Mouse (Mus musculus) intestine, embryonic 16.5 days (tissue): ENCODE measurements around the gene Gapdh. TPM values are rescaled to one million over a fixed set of nuclear protein-coding genes. Genes with fewer than 3 reads are reported as not detected.

Source experiments
- ATAC-seq: fragments of 200-750 bp; cut with Nextera tagmentation; 2 replicates; pipeline ENCODE4 v1.8.0; 2017; ENCODE audit warnings: moderate TSS enrichment, moderate library complexity
- H3K27ac ChIP-seq: fragments of 300-500 bp; sonication (generic); 2 replicates; pipeline ENCODE4 v1.5.1; 2014; ENCODE audit warnings: mild to moderate bottlenecking, low read length
- H3K27me3 ChIP-seq: fragments of 300-500 bp; sonication (generic); replicated peaks from 2 replicates; pipeline ENCODE4 v1.6.1; 2014; ENCODE audit warnings: low read length, control low read depth, mixed read lengths; ENCODE audit not compliant: control insufficient read depth, insufficient read depth
- H3K36me3 ChIP-seq: fragments of 300-500 bp; sonication (generic); 2 replicates; pipeline ENCODE4 v1.6.1; 2014; ENCODE audit warnings: low read length, control low read depth; ENCODE audit not compliant: control insufficient read depth, insufficient read depth
- H3K4me1 ChIP-seq: fragments of 300-500 bp; sonication (generic); 2 replicates; pipeline ENCODE4 v1.6.1; 2014; ENCODE audit warnings: low read length, control low read depth, mixed read lengths; ENCODE audit not compliant: control insufficient read depth, insufficient read depth
- H3K4me2 ChIP-seq: fragments of 300-500 bp; sonication (generic); 2 replicates; pipeline ENCODE4 v1.6.1; 2014; ENCODE audit warnings: low read depth, low read length, control low read depth
- H3K4me3 ChIP-seq: fragments of 300-500 bp; sonication (generic); 2 replicates; pipeline ENCODE4 v1.5.1; 2014; ENCODE audit warnings: mild to moderate bottlenecking, low read length
- H3K9ac ChIP-seq: fragments of 300-500 bp; sonication (generic); 2 replicates; pipeline ENCODE4 v1.6.1; 2014; ENCODE audit warnings: low read depth, low read length
- H3K9me3 ChIP-seq: fragments of 300-500 bp; sonication (generic); 2 replicates; pipeline ENCODE4 v1.6.1; 2016; ENCODE audit warnings: low read length, control low read depth; ENCODE audit not compliant: control insufficient read depth
- WGBS: fragments of 180-500 bp; shearing (Covaris S2); extraction: QIAGEN DNeasy Blood & Tissue Kit; methylation state at CpG from one replicate; pipeline ENCODE4 v1.1.7; 2014; 5-methylcytosine and 5-hydroxymethylcytosine counted together
- polyA plus RNA-seq: library from polyadenylated mRNA; unstranded; fragments of >200 nt; fragmentation: Nextera tagmentation; extraction: Ambion mirVana; gene quantifications from 2 replicates; pipeline ENCODE4 v1.2.1, GENCODE M21; 2015

Gene Gapdh
- polyA plus RNA-seq, 1 experiment from 2014 or later = 2,328 TPM

GRCm38 (mm10) chr6:125193390-125193789 is 27.1 kb upstream of the Gapdh start:
- Histone ChIP-seq H3K9ac (no peak overlapping the region), H3K27ac (no peak overlapping the region), H3K9me3 (no peaks in the 10 kb centered on the region), H3K27me3 (no peaks in the 10 kb centered on the region), H3K36me3 (no peaks in the 10 kb centered on the region), H3K4me2 (peak overlapping the region; percentile 81; the same call in 1 of the 2 replicates), H3K4me1 (peaks cover 6% of the 10 kb centered on the region; the same call in 1 of the 2 replicates), H3K4me3 (peak overlapping the region; percentile 70)
- WGBS = 56% methylated on average over 7 of the region's 7 CpGs
- no peak for ATAC-seq

- no peaks in the 10 kb centered on the region for H3K27me3 ChIP-seq
- 38% methylated on average over 5 of the region's 5 CpGs for WGBS
- H3K27ac ChIP-seq = peak overlapping the region; percentile 99
- no peak for ATAC-seq
- H3K9ac ChIP-seq = peak overlapping the region; percentile 90
- H3K36me3 ChIP-seq = no peaks in the 10 kb centered on the region
- peak overlapping the region; percentile 70 for H3K4me3 ChIP-seq
- peak overlapping the region; percentile 81 for H3K4me2 ChIP-seq
- no peaks in the 10 kb centered on the region for H3K9me3 ChIP-seq
- peaks cover 6% of the 10 kb centered on the region; the same call in 1 of the 2 replicates for H3K4me1 ChIP-seq
These were observed 26.6 kb upstream of the Gapdh start for GRCm38 (mm10) chr6:125192841-125193240.

- Histone ChIP-seq H3K27ac (peak overlapping the region; percentile 99), H3K9ac (peak overlapping the region; percentile 90), H3K36me3 (no peaks in the 10 kb centered on the region), H3K9me3 (no peaks in the 10 kb centered on the region), H3K4me3 (peak overlapping the region; percentile 70), H3K27me3 (no peaks in the 10 kb centered on the region), H3K4me2 (peak overlapping the region; percentile 81), H3K4me1 (peaks cover 6% of the 10 kb centered on the region; the same call in 1 of the 2 replicates)
- ATAC-seq = peak; percentile 96
- under 1% methylated on average over 34 of the region's 34 CpGs for WGBS
These were observed 25.9 kb upstream of the Gapdh start for GRCm38 (mm10) chr6:125192016-125192714.

DNA sequence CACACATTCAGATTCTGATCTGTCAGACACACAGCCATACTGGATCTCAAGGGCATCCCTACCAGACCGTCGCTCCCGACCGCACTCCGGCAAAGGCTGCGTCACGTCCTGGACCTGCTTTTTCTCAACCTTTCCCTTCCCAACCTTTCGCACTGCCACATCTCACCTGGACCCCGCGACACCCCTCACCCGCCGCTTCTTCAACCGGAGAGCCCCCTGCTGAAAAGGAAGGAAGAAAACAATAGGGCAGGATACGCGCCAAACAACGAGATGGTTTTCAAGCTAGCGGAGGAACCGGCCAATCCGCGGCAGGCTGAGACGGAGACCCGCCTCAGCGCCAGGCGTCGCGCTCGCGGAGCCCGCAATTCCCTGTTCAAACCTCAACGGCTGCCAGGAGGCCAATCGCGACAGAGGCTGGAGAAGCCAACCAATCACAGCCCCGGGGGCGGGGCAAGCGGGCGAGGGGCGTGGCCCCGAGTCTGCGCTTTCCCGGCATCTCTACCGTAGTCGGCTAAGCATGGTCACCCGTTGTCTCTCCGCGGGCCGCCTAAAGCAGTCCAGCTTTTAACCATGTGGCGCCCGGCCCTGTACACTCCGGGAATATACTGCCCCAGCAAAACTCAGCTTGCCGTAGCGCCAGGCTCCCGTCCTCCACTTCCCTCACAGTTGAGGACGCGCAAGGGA is 25.2 kb upstream of the Gapdh start, which contains the start of the genes Ncapd2 and Mrpl51:
Gene Ncapd2, minus strand, starts transcription at position 370 of the 684 bp plus-strand sequence.
Gene Mrpl51, plus strand, starts transcription at position 470 of the 684 bp plus-strand sequence.
- no peaks in the 10 kb centered on the region for H3K27me3 ChIP-seq
- peak; percentile 96 for ATAC-seq

DNA sequence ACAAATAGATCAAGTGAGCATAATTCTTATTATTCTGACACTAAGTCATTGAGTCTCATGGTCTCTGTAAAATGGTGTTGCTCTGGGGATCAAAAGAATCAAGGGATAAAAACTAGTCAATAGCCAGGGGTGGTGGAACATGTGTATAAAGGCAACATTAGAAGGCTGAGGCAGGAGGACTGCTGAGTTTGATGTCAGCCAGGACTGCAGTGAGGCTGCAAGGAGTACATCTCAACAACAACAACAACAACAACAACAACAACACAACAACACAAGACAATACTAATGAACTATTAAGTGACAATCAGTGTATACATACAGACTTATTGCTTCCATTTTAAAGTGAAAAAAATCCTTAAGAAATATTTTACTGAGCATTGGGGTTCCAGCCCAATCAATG is 24.5 kb upstream of the Gapdh start:
- Histone ChIP-seq H3K4me3 (peak overlapping the region; percentile 70), H3K27me3 (no peaks in the 10 kb centered on the region), H3K27ac (peak overlapping the region; percentile 86), H3K4me2 (peak overlapping the region; percentile 61), H3K36me3 (no peaks in the 10 kb centered on the region), H3K9ac (peak overlapping the region; percentile 78), H3K4me1 (peaks cover 6% of the 10 kb centered on the region; the same call in 1 of the 2 replicates), H3K9me3 (no peaks in the 10 kb centered on the region)
- no peak for ATAC-seq

More for the DNA sequence above, 25.2 kb upstream of the Gapdh start, which contains the start of the genes Ncapd2 and Mrpl51:
- Histone ChIP-seq H3K9ac (peak within 1 kb of the TSS; percentile 90), H3K36me3 (no peaks in the 10 kb centered on the region), H3K4me2 (peak within 1 kb of the TSS; percentile 81), H3K4me3 (peak within 1 kb of the TSS; percentile 70), H3K9me3 (no peaks in the 10 kb centered on the region), H3K4me1 (peaks cover 6% of the 10 kb centered on the region; the same call in 1 of the 2 replicates), H3K27ac (peak within 1 kb of the TSS; percentile 99)
- under 1% methylated on average over 53 of the region's 54 CpGs for WGBS

GRCm38 (mm10) chr6:125186203-125186602 is 19.9 kb upstream of the Gapdh start:
- Histone ChIP-seq H3K27ac (no peak overlapping the region), H3K4me1 (peaks cover 2% of the 10 kb centered on the region; the same call in 1 of the 2 replicates), H3K4me2 (no peak overlapping the region), H3K9me3 (no peaks in the 10 kb centered on the region), H3K27me3 (no peaks in the 10 kb centered on the region), H3K36me3 (peaks cover 18% of the 10 kb centered on the region), H3K9ac (no peak overlapping the region), H3K4me3 (no peak overlapping the region)
- whole genome bisulfite sequencing = 93% methylated on average over 10 of the region's 10 CpGs
- ATAC-seq = no peak

DNA sequence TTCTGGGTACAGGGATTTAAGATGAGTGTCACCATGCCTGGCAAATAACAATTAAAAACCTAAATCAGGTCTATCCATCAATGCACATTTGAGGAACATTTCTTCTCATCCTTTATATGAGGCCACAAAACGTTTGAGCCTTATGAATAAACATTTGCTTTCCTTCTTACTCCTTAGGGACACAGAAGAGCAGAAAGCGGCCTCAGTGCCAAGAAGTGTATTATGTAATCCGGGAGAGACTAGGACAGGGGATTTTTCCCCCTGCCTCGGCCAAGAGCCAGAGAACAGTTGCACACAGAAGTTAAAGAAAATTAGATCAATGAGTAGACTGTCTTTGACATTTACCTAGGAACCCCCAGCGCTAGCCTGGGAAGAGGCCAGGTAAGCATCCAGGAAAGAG is 15.9 kb upstream of the Gapdh start:
- Histone ChIP-seq H3K4me3 (no peak overlapping the region), H3K4me2 (no peak overlapping the region), H3K9me3 (no peaks in the 10 kb centered on the region), H3K36me3 (peaks cover 36% of the 10 kb centered on the region), H3K9ac (no peak overlapping the region), H3K4me1 (no peaks in the 10 kb centered on the region), H3K27ac (no peak overlapping the region), H3K27me3 (no peaks in the 10 kb centered on the region)
- ATAC-seq = no peak
- 83% methylated on average over 5 of the region's 5 CpGs for WGBS

GRCm38 (mm10) chr6:125179601-125180000 is 13.3 kb upstream of the Gapdh start:
- H3K4me1 ChIP-seq = no peaks in the 10 kb centered on the region
- no peak overlapping the region for H3K4me3 ChIP-seq
- 89% methylated on average over 7 of the region's 7 CpGs for WGBS
- no peaks in the 10 kb centered on the region for H3K27me3 ChIP-seq
- no peaks in the 10 kb centered on the region for H3K9me3 ChIP-seq
- H3K36me3 ChIP-seq = peaks cover 34% of the 10 kb centered on the region
- no peak overlapping the region for H3K27ac ChIP-seq
- no peak for ATAC-seq
- H3K4me2 ChIP-seq = no peak overlapping the region
- H3K9ac ChIP-seq = no peak overlapping the region

- WGBS = 96% methylated on average over 5 of the region's 5 CpGs
- ATAC-seq = no peak
These were observed 9.2 kb upstream of the Gapdh start for GRCm38 (mm10) chr6:125175469-125175868.

More at GRCm38 (mm10) chr6:125175469-125175868, 9.2 kb upstream of the Gapdh start:
- no peak overlapping the region for H3K9ac ChIP-seq
- H3K27me3 ChIP-seq = no peaks in the 10 kb centered on the region
- H3K4me1 ChIP-seq = no peaks in the 10 kb centered on the region
- H3K4me2 ChIP-seq = no peak overlapping the region
- no peak overlapping the region for H3K4me3 ChIP-seq
- H3K27ac ChIP-seq = no peak overlapping the region
- peaks cover 46% of the 10 kb centered on the region for H3K36me3 ChIP-seq
- H3K9me3 ChIP-seq = no peaks in the 10 kb centered on the region
